In genomic region chr14:52467395-52467794, GRCm38 (mm10) we compare ENCODE assay signal across 36 mouse cellular contexts. TPM values are rescaled to one million over a fixed set of nuclear protein-coding genes. Genes with fewer than 3 reads are reported as not detected.
"Had no signal": no experiment of that assay in that cellular context is flagged by ENCODE, and none has a peak within 500 bp of the region (broad histone marks: within the 10 kb centered on the region; RNA-seq: fewer than 3 reads in every experiment).

Olfr1508 (minus strand) TSS chr14:52467495.

- H3K27ac ChIP-seq: embryonic facial prominence, embryonic 12.5 days; embryonic facial prominence, embryonic 13.5 days; embryonic facial prominence, embryonic 15.5 days; forebrain, embryonic 10.5 days; forebrain, embryonic 12.5 days; forebrain, embryonic 13.5 days; forebrain, embryonic 15.5 days; gastrocnemius, adult 2 months; heart, embryonic 10.5 days had no signal

- H3K4me1 ChIP-seq: embryonic facial prominence, embryonic 12.5 days; embryonic facial prominence, embryonic 13.5 days; embryonic facial prominence, embryonic 15.5 days; forebrain, embryonic 10.5 days; forebrain, embryonic 12.5 days; forebrain, embryonic 13.5 days; forebrain, embryonic 15.5 days; heart, embryonic 10.5 days had no signal

- H3K36me3 ChIP-seq: embryonic facial prominence, embryonic 12.5 days; embryonic facial prominence, embryonic 13.5 days; embryonic facial prominence, embryonic 15.5 days; forebrain, embryonic 10.5 days; forebrain, embryonic 12.5 days; forebrain, embryonic 15.5 days; heart, embryonic 10.5 days had no signal

- H3K4me3 ChIP-seq: embryonic facial prominence, embryonic 12.5 days; embryonic facial prominence, embryonic 13.5 days; embryonic facial prominence, embryonic 15.5 days; erythroblast, embryonic 14.5 days; forebrain, embryonic 10.5 days; forebrain, embryonic 12.5 days; forebrain, embryonic 13.5 days; forebrain, embryonic 15.5 days; gastrocnemius, adult 2 months; heart, embryonic 10.5 days had no signal

- ATAC-seq: forebrain, embryonic 13.5 days; forebrain, embryonic 14.5 days; forebrain, embryonic 15.5 days; forebrain, embryonic 16.5 days; forebrain, postnatal 0 days had no signal

- DNase-seq: cerebellum, adult 18-20 months; cerebellum, adult 2 months; cerebellum, adult 8-10 months; cerebellum, adult 9-10 months; cerebellum, postnatal 10 days; cerebellum, postnatal 14 days; cerebellum, postnatal 25 days; cerebellum, postnatal 36 days; embryo, embryonic 11 days; forebrain, postnatal 0 days; gastrocnemius, adult 2 months; gastrocnemius, postnatal 10 days; gastrocnemius, postnatal 14 days; gastrocnemius, postnatal 25 days; gastrocnemius, postnatal 36 days; heart, adult 18-20 months had no signal

- H3K27me3 ChIP-seq: embryonic facial prominence, embryonic 12.5 days; embryonic facial prominence, embryonic 13.5 days; embryonic facial prominence, embryonic 15.5 days; forebrain, embryonic 12.5 days; forebrain, embryonic 13.5 days; forebrain, embryonic 15.5 days had no signal

- H3K9me3 ChIP-seq: embryonic facial prominence, embryonic 12.5 days; embryonic facial prominence, embryonic 13.5 days; embryonic facial prominence, embryonic 15.5 days; forebrain, embryonic 10.5 days; forebrain, embryonic 12.5 days; forebrain, embryonic 13.5 days; forebrain, embryonic 15.5 days; heart, embryonic 10.5 days had no signal

- H3K4me2 ChIP-seq: embryonic facial prominence, embryonic 12.5 days; embryonic facial prominence, embryonic 13.5 days; embryonic facial prominence, embryonic 15.5 days; forebrain, embryonic 12.5 days; forebrain, embryonic 13.5 days; forebrain, embryonic 15.5 days had no signal

- H3K9ac ChIP-seq: embryonic facial prominence, embryonic 12.5 days; embryonic facial prominence, embryonic 13.5 days; embryonic facial prominence, embryonic 15.5 days; forebrain, embryonic 12.5 days; forebrain, embryonic 13.5 days; forebrain, embryonic 15.5 days; forebrain, postnatal 0 days had no signal

RNA-seq across cellular contexts. Expression of gene Olfr1508, which starts in this region (rescaled TPM):
- total RNA-seq: common myeloid progenitor, adult 5-6 weeks; forebrain, postnatal 0 days; gastrocnemius, adult 18-20 months; gastrocnemius, adult 2 months; gastrocnemius, adult 8-10 months; gastrocnemius, postnatal 10 days; gastrocnemius, postnatal 14 days; gastrocnemius, postnatal 25 days; gastrocnemius, postnatal 36 days; granulocyte monocyte progenitor cell, adult 5-6 weeks; heart, adult 18-20 months; heart, adult 8-10 months had no signal
- polyA plus RNA-seq: cerebellum, adult 2 months; cortical plate, adult 2 months; embryonic facial prominence, embryonic 12.5 days; embryonic facial prominence, embryonic 14.5 days; embryonic facial prominence, embryonic 15.5 days; erythroblast, embryonic 14.5 days; forebrain, embryonic 10.5 days; forebrain, embryonic 11.5 days; forebrain, embryonic 12.5 days; forebrain, embryonic 13.5 days; forebrain, embryonic 14.5 days; forebrain, embryonic 15.5 days; forebrain, embryonic 16.5 days; forebrain, postnatal 0 days; gonadal fat pad, adult 2 months; heart, embryonic 10.5 days had no signal
